Mouse (Mus musculus): ENCODE results near the gene Prdm11.

Prdm11 gene

GRCm38 (mm10) chr2:93045818-93046508 is at the start of gene Prdm11:
TSS of gene Prdm11 (minus strand) at chr2:93046167.
- DNase-seq (ENCODE audit: low spot score) = no peak

GRCm38 (mm10) chr2:93092347-93092746 is 46.4 kb upstream of the Prdm11 start:
- no peak for DNase-seq (ENCODE audit: low spot score)

- DNase-seq (ENCODE audit: low spot score) = no peak
Measured at GRCm38 (mm10) chr2:93091679-93092078, 45.7 kb upstream of the Prdm11 start.

- no peak for DNase-seq (ENCODE audit: low spot score)
Measured at GRCm38 (mm10) chr2:93089379-93090089, 43.6 kb upstream of the Prdm11 start.

GRCm38 (mm10) chr2:93088006-93088405 is 42.0 kb upstream of the Prdm11 start:
- DNase-seq (ENCODE audit: low spot score) = no peak

GRCm38 (mm10) chr2:93085291-93086027 is 39.5 kb upstream of the Prdm11 start:
- no peak for DNase-seq (ENCODE audit: low spot score)

GRCm38 (mm10) chr2:93084481-93084880 is 38.5 kb upstream of the Prdm11 start:
- DNase-seq (ENCODE audit: low spot score) = no peak

GRCm38 (mm10) chr2:93083317-93083716 is 37.4 kb upstream of the Prdm11 start:
- no peak for DNase-seq (ENCODE audit: low spot score)

- DNase-seq (ENCODE audit: low spot score) = peak; percentile 65
Measured at GRCm38 (mm10) chr2:93082846-93083245, 36.9 kb upstream of the Prdm11 start.

- DNase-seq (ENCODE audit: low spot score) = no peak
Measured at GRCm38 (mm10) chr2:93080871-93081608, 35.1 kb upstream of the Prdm11 start.

GRCm38 (mm10) chr2:93079394-93079793 is 33.4 kb upstream of the Prdm11 start:
- no peak for DNase-seq (ENCODE audit: low spot score)

GRCm38 (mm10) chr2:93076578-93076955 is 30.6 kb upstream of the Prdm11 start:
- DNase-seq (ENCODE audit: low spot score) = no peak

GRCm38 (mm10) chr2:93075738-93076577 is 30.0 kb upstream of the Prdm11 start:
- DNase-seq (ENCODE audit: low spot score) = peak; percentile 52

- DNase-seq (ENCODE audit: low spot score) = peak; percentile 47
Measured at GRCm38 (mm10) chr2:93071656-93072055, 25.7 kb upstream of the Prdm11 start.

GRCm38 (mm10) chr2:93068942-93069341 is 23.0 kb upstream of the Prdm11 start:
- DNase-seq (ENCODE audit: low spot score) = peak; percentile 39

GRCm38 (mm10) chr2:93063347-93063746 is 17.4 kb upstream of the Prdm11 start:
- DNase-seq (ENCODE audit: low spot score) = peak; percentile 44

GRCm38 (mm10) chr2:93051873-93052272 is 5.9 kb upstream of the Prdm11 start:
- no peak for DNase-seq (ENCODE audit: low spot score)

GRCm38 (mm10) chr2:93048601-93049323 is 2.8 kb upstream of the Prdm11 start:
- peak; percentile 64 for DNase-seq (ENCODE audit: low spot score)

GRCm38 (mm10) chr2:93047491-93048050 is 1.6 kb upstream of the Prdm11 start:
- no peak for DNase-seq (ENCODE audit: low spot score)

GRCm38 (mm10) chr2:93047036-93047435 is 1.1 kb upstream of the Prdm11 start:
- DNase-seq (ENCODE audit: low spot score) = no peak
